Mouse (Mus musculus) heart, embryonic 16.5 days (tissue): ENCODE data around the gene Pla2g4e. TPM values are rescaled to one million over a fixed set of nuclear protein-coding genes. Genes with fewer than 3 reads are reported as not detected.

Source experiments
- ATAC-seq: fragments of 200-750 bp; cut with Nextera tagmentation; replicated peaks from 2 replicates; pipeline ENCODE4 v1.8.0; 2017; ENCODE audit warnings: moderate number of reproducible peaks; ENCODE audit not compliant: insufficient read depth, low FRiP score; ENCODE audit errors: extremely low read depth
- H3K27ac ChIP-seq: fragments of 300-500 bp; sonication (generic); 2 replicates; pipeline ENCODE4 v1.5.1; 2014; ENCODE audit warnings: mild to moderate bottlenecking, low read length, control low read depth, moderate library complexity
- H3K27me3 ChIP-seq: fragments of 300-500 bp; sonication (generic); 2 replicates; pipeline ENCODE4 v1.6.1; 2014; ENCODE audit warnings: low read length, mixed read lengths; ENCODE audit not compliant: control insufficient read depth, insufficient read depth
- H3K36me3 ChIP-seq: fragments of 300-500 bp; sonication (generic); 2 replicates; pipeline ENCODE4 v1.6.1; 2014; ENCODE audit not compliant: control insufficient read depth, insufficient read depth
- H3K4me1 ChIP-seq: fragments of 300-500 bp; sonication (generic); 2 replicates; pipeline ENCODE4 v1.6.1; 2014; ENCODE audit warnings: low read length, mixed read lengths; ENCODE audit not compliant: control insufficient read depth, insufficient read depth
- H3K4me2 ChIP-seq: fragments of 300-500 bp; sonication (generic); 2 replicates; pipeline ENCODE4 v1.6.1; 2014; ENCODE audit warnings: low read depth, mild to moderate bottlenecking, control low read depth, low read length
- H3K4me3 ChIP-seq: fragments of 300-500 bp; sonication (generic); 2 replicates; pipeline ENCODE4 v1.5.1; 2014; ENCODE audit warnings: mild to moderate bottlenecking, control low read depth, low read length
- H3K9ac ChIP-seq: fragments of 300-500 bp; sonication (generic); 2 replicates; pipeline ENCODE4 v1.6.1; 2014; ENCODE audit warnings: low read length, control low read depth
- H3K9me3 ChIP-seq: fragments of 300-500 bp; sonication (generic); replicated peaks from 2 replicates; pipeline ENCODE4 v1.6.1; 2016; ENCODE audit warnings: low read length; ENCODE audit not compliant: control insufficient read depth
- WGBS: fragments of 180-500 bp; shearing (Covaris S2); extraction: QIAGEN DNeasy Blood & Tissue Kit; methylation state at CpG from one replicate; pipeline ENCODE4 v1.1.7; 2014; 5-methylcytosine and 5-hydroxymethylcytosine counted together
- polyA plus RNA-seq: library from polyadenylated mRNA; unstranded; fragments of >200 nt; fragmentation: Nextera tagmentation; extraction: Ambion mirVana; gene quantifications from 2 replicates; pipeline ENCODE4 v1.2.1, GENCODE M21; 2015

Gene Pla2g4e
- polyA plus RNA-seq, 1 experiment from 2014 or later: 2.1 TPM

- Histone ChIP-seq H3K4me1 (no peaks in the 10 kb centered on the region), H3K36me3 (no peaks in the 10 kb centered on the region), H3K9me3 (no peaks in the 10 kb centered on the region), H3K4me2 (peak overlapping the region; percentile 29; the same call in 1 of the 2 replicates), H3K4me3 (no peak overlapping the region), H3K27me3 (no peaks in the 10 kb centered on the region), H3K27ac (no peak overlapping the region), H3K9ac (no peak overlapping the region)
- ATAC-seq: no peak
- 17% methylated on average over 10 of the region's 10 CpGs for WGBS
These were observed 71.4 kb downstream of the Pla2g4e start for GRCm38 (mm10) chr2:120173718-120174117.

GRCm38 (mm10) chr2:120171362-120171761, 73.8 kb downstream of the Pla2g4e start:
- WGBS: 69% methylated on average over 7 of the region's 7 CpGs
- Histone ChIP-seq H3K4me3 (no peak overlapping the region), H3K27me3 (no peaks in the 10 kb centered on the region), H3K4me1 (no peaks in the 10 kb centered on the region; the same call in 1 of the 2 replicates), H3K36me3 (no peaks in the 10 kb centered on the region), H3K9me3 (no peaks in the 10 kb centered on the region), H3K9ac (no peak overlapping the region), H3K4me2 (no peak overlapping the region), H3K27ac (no peak overlapping the region)
- ATAC-seq: no peak

GRCm38 (mm10) chr2:120170726-120171125, 74.4 kb downstream of the Pla2g4e start:
- no peak overlapping the region for H3K4me3 ChIP-seq
- no peaks in the 10 kb centered on the region; the same call in 1 of the 2 replicates for H3K4me1 ChIP-seq
- H3K27me3 ChIP-seq: no peaks in the 10 kb centered on the region
- H3K4me2 ChIP-seq: no peak overlapping the region
- no peak for ATAC-seq
- 24% methylated on average over 1 of the region's 1 CpGs for WGBS
- H3K36me3 ChIP-seq: no peaks in the 10 kb centered on the region
- H3K27ac ChIP-seq: no peak overlapping the region
- no peaks in the 10 kb centered on the region for H3K9me3 ChIP-seq
- no peak overlapping the region for H3K9ac ChIP-seq

GRCm38 (mm10) chr2:120169382-120169781, 75.8 kb downstream of the Pla2g4e start:
- no peak for ATAC-seq
- Histone ChIP-seq H3K4me3 (no peak overlapping the region), H3K36me3 (no peaks in the 10 kb centered on the region), H3K9me3 (no peaks in the 10 kb centered on the region), H3K27ac (no peak overlapping the region), H3K4me1 (no peaks in the 10 kb centered on the region; the same call in 1 of the 2 replicates), H3K9ac (no peak overlapping the region), H3K4me2 (no peak overlapping the region), H3K27me3 (no peaks in the 10 kb centered on the region)
- WGBS: 72% methylated on average over 3 of the region's 3 CpGs

DNA sequence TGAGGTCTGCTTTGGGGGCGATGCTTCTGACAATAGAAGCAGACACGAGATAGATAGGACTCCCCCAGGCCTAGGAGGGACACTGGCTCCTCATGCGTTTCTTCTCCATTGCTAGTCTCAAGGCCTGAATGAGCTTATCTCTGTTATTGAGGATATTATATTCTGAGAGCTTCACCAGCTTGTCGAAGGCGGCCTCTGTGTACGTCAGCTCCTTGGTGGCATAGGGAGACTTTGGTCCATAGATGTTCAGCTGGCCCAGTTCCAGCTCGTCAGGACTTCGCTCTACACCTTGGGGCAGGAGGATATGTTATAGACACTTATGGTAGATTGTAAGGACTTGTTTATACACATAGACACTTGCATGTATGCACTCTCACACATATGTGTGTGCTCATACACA, 77.4 kb downstream of the Pla2g4e start:
- Histone ChIP-seq H3K4me2 (no peak overlapping the region), H3K9ac (no peak overlapping the region), H3K27ac (no peak overlapping the region), H3K4me3 (no peak overlapping the region), H3K36me3 (no peaks in the 10 kb centered on the region), H3K4me1 (no peaks in the 10 kb centered on the region; the same call in 1 of the 2 replicates), H3K27me3 (no peaks in the 10 kb centered on the region), H3K9me3 (no peaks in the 10 kb centered on the region)
- ATAC-seq: no peak
- 87% methylated on average over 8 of the region's 8 CpGs for WGBS

DNA sequence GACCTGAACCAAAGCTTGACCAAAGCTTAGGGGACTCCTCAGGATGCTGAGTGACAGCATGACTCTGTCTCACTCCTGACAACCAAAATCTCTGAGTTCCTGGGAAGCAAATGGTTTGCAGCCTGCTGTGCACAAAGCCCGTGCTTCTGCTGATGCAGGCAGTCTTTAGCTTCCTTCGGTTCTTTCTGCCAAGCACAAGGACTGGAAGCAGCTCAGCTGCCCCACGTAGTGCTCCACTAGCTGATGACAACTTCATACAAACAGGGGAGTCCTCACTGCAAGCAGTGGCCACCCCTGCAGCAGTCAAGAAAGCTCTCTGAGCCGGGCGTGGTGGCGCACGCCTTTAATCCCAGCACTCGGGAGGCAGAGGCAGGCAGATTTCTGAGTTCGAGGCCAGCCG, 79.7 kb downstream of the Pla2g4e start:
- ATAC-seq: no peak
- 78% methylated on average over 10 of the region's 10 CpGs for WGBS
- no peaks in the 10 kb centered on the region for H3K9me3 ChIP-seq

DNA sequence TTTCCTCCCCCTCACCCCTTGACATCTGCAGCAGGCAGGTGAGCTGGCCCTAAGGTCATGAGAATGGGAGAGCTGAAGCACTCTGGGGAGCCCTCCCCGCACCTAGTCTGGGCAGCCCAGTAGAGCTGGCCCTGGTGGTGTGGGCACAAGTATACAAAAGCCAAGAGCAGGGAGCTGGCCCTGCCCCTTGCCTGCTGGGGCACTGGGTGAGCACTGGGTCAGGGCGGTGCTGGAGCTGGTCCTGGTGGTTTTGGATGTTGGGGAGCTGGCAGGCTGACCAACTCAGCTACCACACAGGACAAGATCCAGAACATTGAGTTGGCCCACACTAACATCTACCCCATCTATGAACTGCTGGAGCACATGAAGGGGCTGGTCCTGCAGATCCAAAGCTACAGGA, 85.7 kb downstream of the Pla2g4e start:
- Histone ChIP-seq H3K9me3 (peaks cover 3% of the 10 kb centered on the region; the same call in 1 of the 2 replicates), H3K27me3 (no peaks in the 10 kb centered on the region), H3K4me2 (no peak overlapping the region), H3K27ac (no peak overlapping the region), H3K36me3 (no peaks in the 10 kb centered on the region), H3K9ac (no peak overlapping the region), H3K4me1 (peaks cover 4% of the 10 kb centered on the region; the same call in 1 of the 2 replicates), H3K4me3 (no peak overlapping the region)
- ATAC-seq: no peak
- 86% methylated on average over 2 of the region's 2 CpGs for WGBS

More for the DNA sequence above, 79.7 kb downstream of the Pla2g4e start:
- Histone ChIP-seq H3K4me1 (no peaks in the 10 kb centered on the region; the same call in 1 of the 2 replicates), H3K4me2 (no peak overlapping the region), H3K9ac (no peak overlapping the region), H3K4me3 (no peak overlapping the region), H3K27ac (no peak overlapping the region), H3K36me3 (no peaks in the 10 kb centered on the region), H3K27me3 (no peaks in the 10 kb centered on the region)

- H3K27me3 ChIP-seq: no peaks in the 10 kb centered on the region
- H3K36me3 ChIP-seq: no peaks in the 10 kb centered on the region
- no peak overlapping the region for H3K4me2 ChIP-seq
- ATAC-seq: no peak
- no peak overlapping the region for H3K9ac ChIP-seq
- H3K27ac ChIP-seq: peak overlapping the region; percentile 7; the same call in 1 of the 2 replicates
- peaks cover 4% of the 10 kb centered on the region; the same call in 1 of the 2 replicates for H3K4me1 ChIP-seq
- 22% methylated on average over 1 of the region's 1 CpGs for WGBS
- no peak overlapping the region for H3K4me3 ChIP-seq
- peaks cover 3% of the 10 kb centered on the region; the same call in 1 of the 2 replicates for H3K9me3 ChIP-seq
These were observed 86.3 kb downstream of the Pla2g4e start for GRCm38 (mm10) chr2:120158846-120159245.

DNA sequence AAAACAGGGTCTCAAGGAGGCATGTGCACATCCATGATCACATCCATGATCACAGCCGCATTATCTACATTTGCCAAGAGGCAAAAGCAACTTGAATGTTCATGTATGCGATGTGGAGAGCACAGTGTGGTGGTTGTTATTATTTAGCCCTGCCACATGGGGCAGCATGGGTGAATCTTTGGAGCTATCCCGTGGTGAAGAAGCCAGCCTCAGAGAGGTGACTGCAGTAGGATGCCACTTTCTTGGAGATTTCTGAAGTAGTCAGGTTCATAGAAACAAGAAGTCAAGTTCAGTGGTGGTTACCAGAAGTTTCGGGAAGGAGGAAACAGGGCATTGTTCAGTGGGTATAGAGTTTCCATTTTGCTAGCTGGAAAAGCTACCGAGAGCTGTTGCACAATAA, 87.1 kb downstream of the Pla2g4e start:
- Histone ChIP-seq H3K4me1 (peaks cover 7% of the 10 kb centered on the region; the same call in 1 of the 2 replicates), H3K27me3 (no peaks in the 10 kb centered on the region), H3K4me3 (no peak overlapping the region), H3K9ac (no peak overlapping the region), H3K36me3 (no peaks in the 10 kb centered on the region), H3K4me2 (no peak overlapping the region), H3K9me3 (peaks cover 3% of the 10 kb centered on the region; the same call in 1 of the 2 replicates), H3K27ac (no peak overlapping the region)
- 56% methylated on average over 5 of the region's 5 CpGs for WGBS
- ATAC-seq: no peak
